Mouse (Mus musculus) heart, embryonic 16.5 days (tissue): ENCODE measurements around the gene Jak1. TPM values are rescaled to one million over a fixed set of nuclear protein-coding genes. Genes with fewer than 3 reads are reported as not detected.

Source experiments
- ATAC-seq: fragments of 200-750 bp; cut with Nextera tagmentation; replicated peaks from 2 replicates; pipeline ENCODE4 v1.8.0; 2017; ENCODE audit warnings: moderate number of reproducible peaks; ENCODE audit not compliant: insufficient read depth, low FRiP score; ENCODE audit errors: extremely low read depth
- H3K27ac ChIP-seq: fragments of 300-500 bp; sonication (generic); 2 replicates; pipeline ENCODE4 v1.5.1; 2014; ENCODE audit warnings: mild to moderate bottlenecking, low read length, control low read depth, moderate library complexity
- H3K27me3 ChIP-seq: fragments of 300-500 bp; sonication (generic); 2 replicates; pipeline ENCODE4 v1.6.1; 2014; ENCODE audit warnings: low read length, mixed read lengths; ENCODE audit not compliant: control insufficient read depth, insufficient read depth
- H3K36me3 ChIP-seq: fragments of 300-500 bp; sonication (generic); 2 replicates; pipeline ENCODE4 v1.6.1; 2014; ENCODE audit not compliant: control insufficient read depth, insufficient read depth
- H3K4me1 ChIP-seq: fragments of 300-500 bp; sonication (generic); 2 replicates; pipeline ENCODE4 v1.6.1; 2014; ENCODE audit warnings: low read length, mixed read lengths; ENCODE audit not compliant: control insufficient read depth, insufficient read depth
- H3K4me2 ChIP-seq: fragments of 300-500 bp; sonication (generic); 2 replicates; pipeline ENCODE4 v1.6.1; 2014; ENCODE audit warnings: low read depth, mild to moderate bottlenecking, control low read depth, low read length
- H3K4me3 ChIP-seq: fragments of 300-500 bp; sonication (generic); 2 replicates; pipeline ENCODE4 v1.5.1; 2014; ENCODE audit warnings: mild to moderate bottlenecking, control low read depth, low read length
- H3K9ac ChIP-seq: fragments of 300-500 bp; sonication (generic); 2 replicates; pipeline ENCODE4 v1.6.1; 2014; ENCODE audit warnings: low read length, control low read depth
- H3K9me3 ChIP-seq: fragments of 300-500 bp; sonication (generic); replicated peaks from 2 replicates; pipeline ENCODE4 v1.6.1; 2016; ENCODE audit warnings: low read length; ENCODE audit not compliant: control insufficient read depth
- WGBS: fragments of 180-500 bp; shearing (Covaris S2); extraction: QIAGEN DNeasy Blood & Tissue Kit; methylation state at CpG from one replicate; pipeline ENCODE4 v1.1.7; 2014; 5-methylcytosine and 5-hydroxymethylcytosine counted together
- polyA plus RNA-seq: library from polyadenylated mRNA; unstranded; fragments of >200 nt; fragmentation: Nextera tagmentation; extraction: Ambion mirVana; gene quantifications from 2 replicates; pipeline ENCODE4 v1.2.1, GENCODE M21; 2015

Jak1 gene
- polyA plus RNA-seq, 1 experiment from 2014 or later: 65.7 TPM

- peak overlapping the region; percentile 36; the same call in 1 of the 2 replicates for H3K27ac ChIP-seq
- no peaks in the 10 kb centered on the region for H3K27me3 ChIP-seq
- no peak overlapping the region for H3K4me3 ChIP-seq
- H3K36me3 ChIP-seq: no peaks in the 10 kb centered on the region
- H3K4me2 ChIP-seq: no peak overlapping the region
- 74% methylated on average over 2 of the region's 2 CpGs for WGBS
- no peak overlapping the region for H3K9ac ChIP-seq
- ATAC-seq: no peak
- H3K9me3 ChIP-seq: no peaks in the 10 kb centered on the region
- H3K4me1 ChIP-seq: peaks cover 16% of the 10 kb centered on the region
These were observed 48.0 kb downstream of the Jak1 start for GRCm38 (mm10) chr4:101217026-101217540.

- H3K36me3 ChIP-seq: no peaks in the 10 kb centered on the region
- H3K9ac ChIP-seq: no peak overlapping the region
- no peak overlapping the region for H3K4me3 ChIP-seq
- no peak overlapping the region for H3K4me2 ChIP-seq
- no peaks in the 10 kb centered on the region for H3K9me3 ChIP-seq
- H3K4me1 ChIP-seq: peaks cover 16% of the 10 kb centered on the region
- no peaks in the 10 kb centered on the region for H3K27me3 ChIP-seq
- WGBS: 82% methylated on average over 4 of the region's 4 CpGs
- ATAC-seq: no peak
- H3K27ac ChIP-seq: no peak overlapping the region
These were observed 48.8 kb downstream of the Jak1 start for GRCm38 (mm10) chr4:101216286-101216685.

GRCm38 (mm10) chr4:101213477-101213876, 51.6 kb downstream of the Jak1 start:
- Histone ChIP-seq H3K9ac (no peak overlapping the region), H3K27ac (no peak overlapping the region), H3K4me3 (no peak overlapping the region), H3K4me1 (peaks cover 5% of the 10 kb centered on the region), H3K9me3 (no peaks in the 10 kb centered on the region), H3K4me2 (no peak overlapping the region), H3K27me3 (no peaks in the 10 kb centered on the region), H3K36me3 (no peaks in the 10 kb centered on the region)
- WGBS: 84% methylated on average over 2 of the region's 2 CpGs
- no peak for ATAC-seq

- H3K4me2 ChIP-seq: no peak overlapping the region
- H3K36me3 ChIP-seq: no peaks in the 10 kb centered on the region
- no peak overlapping the region for H3K9ac ChIP-seq
- no peaks in the 10 kb centered on the region for H3K9me3 ChIP-seq
- ATAC-seq: no peak
- no peak overlapping the region for H3K4me3 ChIP-seq
- H3K27ac ChIP-seq: no peak overlapping the region
- peaks cover 7% of the 10 kb centered on the region; the same call in 1 of the 2 replicates for H3K4me1 ChIP-seq
- 61% methylated on average over 2 of the region's 2 CpGs for WGBS
- H3K27me3 ChIP-seq: no peaks in the 10 kb centered on the region
These were observed 57.6 kb downstream of the Jak1 start for GRCm38 (mm10) chr4:101207492-101207891.

GRCm38 (mm10) chr4:101203518-101203917, 61.6 kb downstream of the Jak1 start:
- no peaks in the 10 kb centered on the region for H3K36me3 ChIP-seq
- H3K4me2 ChIP-seq: no peak overlapping the region
- ATAC-seq: no peak
- H3K9ac ChIP-seq: no peak overlapping the region
- no peaks in the 10 kb centered on the region for H3K27me3 ChIP-seq
- H3K4me1 ChIP-seq: peaks cover 12% of the 10 kb centered on the region
- no peak overlapping the region for H3K27ac ChIP-seq
- no peaks in the 10 kb centered on the region for H3K9me3 ChIP-seq
- H3K4me3 ChIP-seq: no peak overlapping the region
- WGBS: 33% methylated on average over 1 of the region's 1 CpGs

GRCm38 (mm10) chr4:101202626-101203025, 62.5 kb downstream of the Jak1 start:
- Histone ChIP-seq H3K27ac (no peak overlapping the region), H3K9ac (no peak overlapping the region), H3K36me3 (no peaks in the 10 kb centered on the region), H3K4me3 (no peak overlapping the region), H3K4me2 (no peak overlapping the region), H3K9me3 (no peaks in the 10 kb centered on the region), H3K4me1 (peaks cover 21% of the 10 kb centered on the region), H3K27me3 (no peaks in the 10 kb centered on the region)
- ATAC-seq: 0 out of 2 replicates have a peak, but pooled peaks have one; percentile 28
- 73% methylated on average over 10 of the region's 10 CpGs for WGBS

- no peaks in the 10 kb centered on the region for H3K36me3 ChIP-seq
- H3K27me3 ChIP-seq: no peaks in the 10 kb centered on the region
- no peaks in the 10 kb centered on the region for H3K9me3 ChIP-seq
- no peak for ATAC-seq
- no peak overlapping the region for H3K4me2 ChIP-seq
- H3K27ac ChIP-seq: no peak overlapping the region
- 86% methylated on average over 8 of the region's 8 CpGs for WGBS
- no peak overlapping the region for H3K9ac ChIP-seq
- H3K4me3 ChIP-seq: no peak overlapping the region
- peaks cover 21% of the 10 kb centered on the region for H3K4me1 ChIP-seq
These were observed 65.5 kb downstream of the Jak1 start for GRCm38 (mm10) chr4:101199433-101200081.

GRCm38 (mm10) chr4:101198333-101198732, 66.7 kb downstream of the Jak1 start:
- no peak overlapping the region for H3K4me3 ChIP-seq
- no peak for ATAC-seq
- H3K27me3 ChIP-seq: no peaks in the 10 kb centered on the region
- 5% methylated on average over 2 of the region's 2 CpGs for WGBS
- H3K9ac ChIP-seq: no peak overlapping the region
- H3K9me3 ChIP-seq: no peaks in the 10 kb centered on the region
- no peak overlapping the region for H3K27ac ChIP-seq
- H3K36me3 ChIP-seq: no peaks in the 10 kb centered on the region
- peaks cover 21% of the 10 kb centered on the region for H3K4me1 ChIP-seq
- no peak overlapping the region for H3K4me2 ChIP-seq

GRCm38 (mm10) chr4:101197421-101198170, 67.5 kb downstream of the Jak1 start:
- no peak overlapping the region for H3K9ac ChIP-seq
- peaks cover 18% of the 10 kb centered on the region for H3K4me1 ChIP-seq
- no peak overlapping the region for H3K27ac ChIP-seq
- no peaks in the 10 kb centered on the region for H3K27me3 ChIP-seq
- no peak overlapping the region for H3K4me2 ChIP-seq
- 67% methylated on average over 9 of the region's 9 CpGs for WGBS
- ATAC-seq: no peak
- no peaks in the 10 kb centered on the region for H3K9me3 ChIP-seq
- H3K4me3 ChIP-seq: no peak overlapping the region
- H3K36me3 ChIP-seq: no peaks in the 10 kb centered on the region
